Mouse (Mus musculus) intestine, embryonic 14.5 days (tissue): ENCODE data around the gene Poglut1. TPM values are rescaled to one million over a fixed set of nuclear protein-coding genes. Genes with fewer than 3 reads are reported as not detected.

Source experiments
- ATAC-seq: fragments of 200-750 bp; cut with Nextera tagmentation; replicated peaks from 2 replicates; pipeline ENCODE4 v1.8.0; 2017; ENCODE audit warnings: low read depth, moderate number of reproducible peaks, moderate TSS enrichment, moderate library complexity; ENCODE audit not compliant: low FRiP score, low TSS enrichment
- DNase-seq: peaks from one replicate; pipeline ENCODE4 v3.0.0-alpha.2; 2018; ENCODE audit warnings: low spot score
- H3K27ac ChIP-seq: fragments of 300-500 bp; sonication (generic); 2 replicates; pipeline ENCODE4 v1.5.1; 2014; ENCODE audit warnings: low read depth, mild to moderate bottlenecking, control low read depth
- H3K27me3 ChIP-seq: fragments of 300-500 bp; sonication (generic); replicated peaks from 2 replicates; pipeline ENCODE4 v1.6.1; 2014; ENCODE audit warnings: low read length, control low read depth; ENCODE audit not compliant: control insufficient read depth, insufficient read depth
- H3K36me3 ChIP-seq: fragments of 300-500 bp; sonication (generic); 2 replicates; pipeline ENCODE4 v1.6.1; 2014; ENCODE audit warnings: low read length, control low read depth; ENCODE audit not compliant: control insufficient read depth, insufficient read depth
- H3K4me1 ChIP-seq: fragments of 300-500 bp; sonication (generic); replicated peaks from 2 replicates; pipeline ENCODE4 v1.6.1; 2014; ENCODE audit warnings: low read length, control low read depth, mixed read lengths; ENCODE audit not compliant: control insufficient read depth, insufficient read depth
- H3K4me2 ChIP-seq: fragments of 300-500 bp; sonication (generic); 2 replicates; pipeline ENCODE4 v1.6.1; 2014; ENCODE audit warnings: low read length
- H3K4me3 ChIP-seq: fragments of 300-500 bp; sonication (generic); 2 replicates; pipeline ENCODE4 v1.5.1; 2014; ENCODE audit warnings: low read depth, low read length, control low read depth, mixed read lengths
- H3K9ac ChIP-seq: fragments of 300-500 bp; sonication (generic); 2 replicates; pipeline ENCODE4 v1.6.1; 2014; ENCODE audit warnings: mild to moderate bottlenecking, low read length
- H3K9me3 ChIP-seq: fragments of 300-500 bp; sonication (generic); 2 replicates; pipeline ENCODE4 v1.6.1; 2016; ENCODE audit warnings: low read length, control low read depth; ENCODE audit not compliant: control insufficient read depth
- WGBS: fragments of 180-500 bp; shearing (Covaris S2); extraction: QIAGEN DNeasy Blood & Tissue Kit; methylation state at CpG from one replicate; pipeline ENCODE4 v1.1.7; 2014; 5-methylcytosine and 5-hydroxymethylcytosine counted together
- polyA plus RNA-seq: library from polyadenylated mRNA; unstranded; fragments of >200 nt; fragmentation: Nextera tagmentation; extraction: Ambion mirVana; gene quantifications from 2 replicates; pipeline ENCODE4 v1.2.1, GENCODE M21; 2014

The Poglut1 gene
- polyA plus RNA-seq: 43.7 and 52.3 TPM in 2 replicates

DNA sequence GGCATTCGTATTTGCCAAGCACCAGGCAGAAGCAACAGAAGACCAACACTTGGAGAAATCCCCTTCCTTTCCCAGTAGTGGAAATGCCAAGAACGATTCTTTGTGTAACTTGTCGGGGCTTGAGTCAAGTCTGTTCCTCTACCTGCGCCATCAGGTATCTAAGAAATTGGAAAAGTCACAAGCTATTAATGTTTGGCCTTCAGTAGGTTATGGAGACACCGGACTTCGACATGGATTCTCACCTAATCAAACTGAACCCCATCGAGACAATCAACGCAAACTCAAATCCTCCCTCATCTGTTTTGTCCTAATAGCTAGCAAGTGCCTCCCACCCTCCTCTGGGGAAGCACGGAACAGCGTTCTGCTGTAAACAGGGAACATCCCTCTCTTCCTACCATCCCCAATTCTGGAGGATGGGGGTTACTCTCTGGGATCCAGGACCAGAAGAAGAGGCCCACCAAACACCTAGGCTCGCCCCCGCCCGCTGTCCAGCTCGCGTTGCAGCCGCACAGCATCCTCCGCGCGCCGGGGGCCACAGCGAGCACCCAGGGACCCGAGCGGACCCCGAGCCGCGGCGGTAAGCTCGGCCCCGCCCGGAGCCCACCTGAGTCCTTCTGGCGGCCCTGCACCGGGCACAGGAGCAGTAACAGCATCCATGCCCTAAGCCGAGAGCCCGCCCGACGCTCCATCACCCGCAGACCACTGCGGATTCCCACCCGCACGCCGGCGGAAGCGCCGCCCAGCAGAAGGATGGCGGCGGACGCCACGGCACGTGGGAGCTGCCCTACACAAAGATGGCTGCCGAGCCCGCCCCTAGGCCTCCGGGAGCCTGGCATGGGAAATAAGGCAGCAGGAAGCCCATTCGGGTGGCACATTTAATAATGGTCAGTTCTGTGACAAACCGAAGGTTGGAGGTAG lies at the start of gene Poglut1:
Gene Poglut1 (minus strand): TSS at position 780 of the 918 bp plus-strand sequence.
- H3K36me3 ChIP-seq: peaks cover 21% of the 10 kb centered on the region; the same call in 1 of the 2 replicates
- peak within 1 kb of the TSS; percentile 33; the same call in 1 of the 2 replicates for H3K27ac ChIP-seq
- peak within 1 kb of the TSS; percentile 81 for H3K4me3 ChIP-seq
- H3K9me3 ChIP-seq: no peaks in the 10 kb centered on the region
- ATAC-seq: peak; percentile 93
- peak within 1 kb of the TSS; percentile 60 for H3K4me2 ChIP-seq
- 0 out of 2 replicates have a peak, but pooled peaks cover 4% of the 10 kb centered on the region for H3K27me3 ChIP-seq
- peak; percentile 87 for DNase-seq
- peaks cover 11% of the 10 kb centered on the region for H3K4me1 ChIP-seq
- WGBS: 3% methylated on average over 54 of the region's 54 CpGs
- H3K9ac ChIP-seq: peak within 1 kb of the TSS; percentile 81

DNA sequence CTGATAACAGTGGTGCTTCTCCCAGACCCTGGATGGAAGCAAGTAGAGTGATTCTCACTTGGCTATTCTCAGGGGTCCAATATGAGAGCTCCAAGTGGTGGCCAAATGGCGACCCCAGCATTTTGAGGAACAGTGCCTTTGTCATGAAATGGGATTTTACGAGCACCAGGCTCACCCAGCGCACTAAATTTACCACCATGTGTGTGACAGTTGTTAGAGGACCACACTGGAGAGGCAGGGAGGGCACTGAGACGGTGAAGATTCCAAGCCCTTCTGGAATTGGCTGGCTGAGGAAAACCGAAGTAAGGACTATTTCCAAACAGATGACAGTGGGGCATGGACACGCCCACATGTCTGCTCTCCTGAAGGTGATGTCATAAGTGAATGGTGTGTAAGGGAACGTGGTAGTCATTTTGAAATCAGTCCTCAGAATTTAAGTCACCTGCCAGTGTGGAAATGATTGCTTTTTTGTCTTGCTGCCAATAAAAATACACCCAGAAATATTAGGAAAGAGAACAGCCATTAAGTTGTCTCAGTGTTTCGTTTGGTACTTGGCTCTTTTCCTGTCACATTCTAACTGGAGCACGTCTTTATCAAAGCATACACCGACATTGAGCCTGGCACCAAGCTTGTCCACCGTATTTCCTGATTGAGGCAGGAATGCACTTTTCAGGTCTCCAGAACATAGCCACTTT lies 49.1 kb upstream of the Poglut1 start:
- no peaks in the 10 kb centered on the region for H3K9me3 ChIP-seq
- no peaks in the 10 kb centered on the region for H3K4me1 ChIP-seq
- ATAC-seq (no peak), DNase-seq (no peak)
- no peak overlapping the region for H3K9ac ChIP-seq
- H3K4me3 ChIP-seq: no peak overlapping the region
- H3K36me3 ChIP-seq: 0 out of 2 replicates have a peak, but pooled peaks cover 10% of the 10 kb centered on the region
- no peak overlapping the region for H3K27ac ChIP-seq
- H3K27me3 ChIP-seq: no peaks in the 10 kb centered on the region
- WGBS: 60% methylated on average over 11 of the region's 11 CpGs
- no peak overlapping the region for H3K4me2 ChIP-seq

DNA sequence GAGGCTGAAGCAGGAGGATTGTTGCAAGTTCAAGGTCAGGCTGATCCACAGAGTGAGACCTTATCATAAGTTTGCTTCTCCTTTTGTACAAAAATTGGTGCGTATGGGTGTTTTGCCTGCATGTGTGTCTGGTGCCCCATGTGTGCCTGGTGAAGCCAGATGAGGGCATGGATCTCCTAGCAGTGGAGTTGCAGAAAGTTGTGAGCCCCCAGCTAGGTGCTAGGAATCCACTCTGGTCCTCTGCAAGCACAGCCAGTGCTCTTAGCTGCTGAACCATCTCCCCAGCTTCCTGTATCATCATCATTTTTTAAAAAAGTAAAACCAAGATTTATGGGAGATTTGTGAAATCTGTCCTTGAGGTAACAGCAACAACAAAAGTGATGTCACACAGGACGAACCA lies 46.6 kb upstream of the Poglut1 start:
- no peaks in the 10 kb centered on the region for H3K9me3 ChIP-seq
- WGBS: 94% methylated on average over 2 of the region's 2 CpGs
- H3K4me3 ChIP-seq: no peak overlapping the region
- H3K27ac ChIP-seq: no peak overlapping the region
- H3K4me1 ChIP-seq: no peaks in the 10 kb centered on the region
- peaks cover 24% of the 10 kb centered on the region for H3K36me3 ChIP-seq
- no peak overlapping the region for H3K9ac ChIP-seq
- no peak overlapping the region for H3K4me2 ChIP-seq
- no peaks in the 10 kb centered on the region for H3K27me3 ChIP-seq
- ATAC-seq (no peak), DNase-seq (no peak)

DNA sequence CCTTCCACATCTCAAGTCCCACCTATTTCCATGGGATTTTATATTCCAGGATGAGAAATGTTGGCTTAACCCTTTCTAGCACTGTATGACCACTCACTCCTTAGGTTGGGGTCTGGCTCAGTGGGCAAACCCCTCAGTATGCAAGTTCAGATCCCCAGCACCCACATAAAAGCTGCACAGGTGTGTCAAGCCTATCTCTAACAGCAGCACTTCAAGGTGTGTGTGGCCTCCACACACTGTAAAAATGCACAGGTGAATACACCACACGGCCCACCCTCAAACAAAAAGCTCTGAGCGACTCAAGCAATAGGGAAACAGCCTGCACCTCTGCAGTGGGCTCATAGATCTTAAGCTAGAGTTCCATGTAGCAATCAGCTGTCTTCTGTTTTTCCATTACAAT lies 46.0 kb upstream of the Poglut1 start:
- H3K36me3 ChIP-seq: peaks cover 24% of the 10 kb centered on the region
- ATAC-seq: no peak
- H3K4me3 ChIP-seq: no peak overlapping the region
- no peaks in the 10 kb centered on the region for H3K4me1 ChIP-seq
- no peak overlapping the region for H3K4me2 ChIP-seq
- 86% methylated on average over 2 of the region's 2 CpGs for WGBS
- no peak for DNase-seq
- H3K9me3 ChIP-seq: no peaks in the 10 kb centered on the region
- no peak overlapping the region for H3K9ac ChIP-seq
- H3K27me3 ChIP-seq: no peaks in the 10 kb centered on the region
- no peak overlapping the region for H3K27ac ChIP-seq

DNA sequence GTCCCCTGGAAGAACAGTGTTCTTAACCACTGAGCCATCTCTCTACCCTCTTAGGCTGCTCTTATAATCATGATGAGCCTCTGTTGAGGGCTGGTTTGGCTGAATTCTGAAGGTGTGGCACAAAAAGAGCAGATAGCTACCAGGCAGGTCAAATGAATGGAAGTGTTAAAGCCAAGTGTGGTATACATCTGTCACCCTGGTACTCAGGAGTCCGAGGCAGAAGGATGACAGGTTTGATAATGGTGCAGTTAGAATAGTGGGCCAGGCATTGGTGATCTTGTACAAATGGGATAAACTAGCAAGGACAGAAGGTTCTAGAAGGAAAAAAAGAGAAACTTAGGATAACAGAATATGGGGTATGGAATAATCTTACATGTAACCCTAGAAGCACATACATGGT lies 44.4 kb upstream of the Poglut1 start:
- no peak overlapping the region for H3K27ac ChIP-seq
- DNase-seq (no peak), ATAC-seq (no peak)
- H3K27me3 ChIP-seq: no peaks in the 10 kb centered on the region
- no peak overlapping the region for H3K9ac ChIP-seq
- no peak overlapping the region for H3K4me2 ChIP-seq
- H3K4me3 ChIP-seq: no peak overlapping the region
- peaks cover 29% of the 10 kb centered on the region for H3K36me3 ChIP-seq
- no peaks in the 10 kb centered on the region for H3K4me1 ChIP-seq
- WGBS: 84% methylated on average over 1 of the region's 1 CpGs
- H3K9me3 ChIP-seq: no peaks in the 10 kb centered on the region

DNA sequence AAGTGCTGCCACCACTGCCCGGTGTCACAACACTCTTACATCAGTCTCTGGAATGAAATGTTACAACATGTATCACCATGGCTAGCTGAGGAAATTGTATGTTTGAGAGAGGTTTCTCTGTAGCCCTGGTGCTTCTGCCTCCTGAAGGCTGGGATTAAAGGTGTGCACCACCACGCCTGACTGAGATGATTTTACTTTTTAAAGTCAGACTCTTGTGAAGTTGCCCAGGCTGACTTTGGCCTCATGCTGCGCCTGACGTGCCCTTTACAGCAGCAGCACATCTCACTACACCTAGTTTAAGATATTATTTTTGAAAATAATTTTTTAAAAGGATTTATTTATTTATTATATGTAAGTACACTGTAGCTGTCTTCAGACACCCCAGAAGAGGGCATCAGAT lies 42.9 kb upstream of the Poglut1 start:
- no peak overlapping the region for H3K4me3 ChIP-seq
- H3K27ac ChIP-seq: no peak overlapping the region
- H3K9me3 ChIP-seq: no peaks in the 10 kb centered on the region
- ATAC-seq (no peak), DNase-seq (no peak)
- H3K4me2 ChIP-seq: no peak overlapping the region
- H3K4me1 ChIP-seq: no peaks in the 10 kb centered on the region
- H3K36me3 ChIP-seq: peaks cover 44% of the 10 kb centered on the region
- no peak overlapping the region for H3K9ac ChIP-seq
- H3K27me3 ChIP-seq: no peaks in the 10 kb centered on the region
- 95% methylated on average over 4 of the region's 4 CpGs for whole genome bisulfite sequencing

GRCm38 (mm10) chr16:38592026-38592678 lies 42.1 kb upstream of the Poglut1 start:
- Histone ChIP-seq H3K9me3 (no peaks in the 10 kb centered on the region), H3K4me3 (no peak overlapping the region), H3K27ac (no peak overlapping the region), H3K4me2 (no peak overlapping the region), H3K9ac (no peak overlapping the region), H3K4me1 (no peaks in the 10 kb centered on the region), H3K36me3 (peaks cover 52% of the 10 kb centered on the region), H3K27me3 (no peaks in the 10 kb centered on the region)
- WGBS: 87% methylated on average over 12 of the region's 12 CpGs
- DNase-seq: no peak
- ATAC-seq: no peak

- H3K27me3 ChIP-seq: no peaks in the 10 kb centered on the region
- H3K4me2 ChIP-seq: no peak overlapping the region
- H3K27ac ChIP-seq: no peak overlapping the region
- H3K9ac ChIP-seq: no peak overlapping the region
- DNase-seq (no peak), ATAC-seq (no peak)
- H3K4me3 ChIP-seq: no peak overlapping the region
- H3K9me3 ChIP-seq: no peaks in the 10 kb centered on the region
- no peaks in the 10 kb centered on the region for H3K4me1 ChIP-seq
- WGBS: 86% methylated on average over 3 of the region's 3 CpGs
- peaks cover 59% of the 10 kb centered on the region for H3K36me3 ChIP-seq
These were observed 41.4 kb upstream of the Poglut1 start for GRCm38 (mm10) chr16:38591506-38591905.
